ENCODE assay signal across 8 mouse cellular contexts in the genomic region with DNA sequence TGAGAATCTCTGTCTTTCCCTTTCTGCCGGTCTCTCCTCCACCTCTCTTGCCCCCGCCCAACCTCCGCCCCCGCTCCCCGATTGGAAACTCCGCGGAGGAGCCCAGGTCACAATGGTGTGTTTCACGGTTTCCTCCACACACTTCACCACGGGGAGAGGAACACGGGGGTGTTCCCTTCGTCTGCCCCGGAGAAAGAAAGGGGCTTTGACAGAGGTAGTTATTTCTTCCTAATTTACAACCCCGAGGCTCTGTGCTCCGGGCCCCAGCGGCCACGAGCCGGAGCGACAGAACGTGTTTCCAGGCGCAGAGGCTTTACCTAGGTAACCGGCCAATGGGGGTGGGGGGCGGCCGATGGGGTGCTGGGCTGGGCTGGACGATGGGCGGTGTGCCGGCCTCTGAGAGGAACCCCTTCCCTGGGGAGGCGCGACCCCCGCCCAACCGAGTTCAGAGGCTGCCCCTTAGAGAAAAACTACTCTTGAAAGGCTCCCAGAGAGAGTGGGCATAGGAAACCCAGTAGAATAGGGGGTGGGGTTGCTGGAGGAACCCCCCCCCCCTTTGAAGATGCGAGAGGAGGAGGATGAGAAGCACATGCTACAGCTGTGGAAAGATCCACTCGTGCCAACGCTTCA. TPM values are rescaled to one million over a fixed set of nuclear protein-coding genes. Genes with fewer than 3 reads are reported as not detected.
A peak's percentile ranks its signal among the peaks of the same experiment; 100 is the strongest.
DNase-seq lines count a peak whose midpoint lies in the region; ATAC-seq and TF ChIP-seq lines count a peak whose summit lies in the region.

No protein-coding gene starts in this region.

- WGBS in lung, adult 2 months = 1% methylated on average over 33 of the region's 33 CpGs
- under 1% methylated on average over 33 of the region's 33 CpGs for WGBS in forebrain, embryonic 10.5 days
- WGBS in intestine, embryonic 15.5 days = under 1% methylated on average over 33 of the region's 33 CpGs
- WGBS in midbrain, embryonic 13.5 days = 0% methylated on average over 33 of the region's 33 CpGs

- TF ChIP-seq CTCF in lung, adult 2 months (IDR thresholded peaks at IDR 0.05; ENCODE audit: insufficient read depth, low read length) = no peak

- DNase-seq in lung, adult 2 months = peak; percentile 20
- no peak for DNase-seq in lung, postnatal 36 days
- DNase-seq in adrenal gland, postnatal 10 days = peak; percentile 74
- peak; percentile 53 for DNase-seq in forebrain, embryonic 10.5 days (ENCODE audit: extremely low spot score, low spot score)
- DNase-seq in ovary, adult 18-20 months (ENCODE audit: low spot score) = no peak
- no peak for DNase-seq in layer of hippocampus, adult 9-11 months

- peak overlapping the region; percentile 99 for H3K4me2 ChIP-seq in intestine, embryonic 15.5 days (replicated peaks)
- H3K4me2 ChIP-seq in midbrain, embryonic 13.5 days (replicated peaks) = peak overlapping the region; percentile 94

- no peak overlapping the region for H3K9ac ChIP-seq in intestine, embryonic 15.5 days
- H3K9ac ChIP-seq in midbrain, embryonic 13.5 days (replicated peaks) = peak overlapping the region; percentile 83

- H3K9me3 ChIP-seq in forebrain, embryonic 10.5 days = no peaks in the 10 kb centered on the region
- H3K9me3 ChIP-seq in intestine, embryonic 15.5 days = no peaks in the 10 kb centered on the region
- H3K9me3 ChIP-seq in midbrain, embryonic 13.5 days = no peaks in the 10 kb centered on the region

- TF ChIP-seq POLR2A in lung, adult 2 months (IDR thresholded peaks at IDR 0.05; ENCODE audit: borderline replicate concordance, extremely low read depth, low read depth, low read length) = no peak

- no peaks in the 10 kb centered on the region for H3K36me3 ChIP-seq in forebrain, embryonic 10.5 days (replicated peaks)
- no peaks in the 10 kb centered on the region for H3K36me3 ChIP-seq in intestine, embryonic 15.5 days
- no peaks in the 10 kb centered on the region for H3K36me3 ChIP-seq in midbrain, embryonic 13.5 days

- H3K4me1 ChIP-seq in lung, adult 2 months (ENCODE audit: control insufficient read depth, insufficient read depth, low read length) = peaks cover 10% of the 10 kb centered on the region; the same call in 1 of the 2 replicates
- H3K4me1 ChIP-seq in forebrain, embryonic 10.5 days = peaks cover 71% of the 10 kb centered on the region
- peaks cover 43% of the 10 kb centered on the region for H3K4me1 ChIP-seq in intestine, embryonic 15.5 days (replicated peaks)
- H3K4me1 ChIP-seq in midbrain, embryonic 13.5 days (replicated peaks) = peaks cover 64% of the 10 kb centered on the region

- H3K27ac ChIP-seq in forebrain, embryonic 10.5 days = peak overlapping the region; percentile 86
- no peak overlapping the region for H3K27ac ChIP-seq in intestine, embryonic 15.5 days
- no peak overlapping the region for H3K27ac ChIP-seq in midbrain, embryonic 13.5 days

- peaks cover 71% of the 10 kb centered on the region for H3K27me3 ChIP-seq in forebrain, embryonic 10.5 days (ENCODE audit: poor library complexity, severe bottlenecking)
- H3K27me3 ChIP-seq in intestine, embryonic 15.5 days (replicated peaks) = peaks cover 68% of the 10 kb centered on the region
- peaks cover 52% of the 10 kb centered on the region for H3K27me3 ChIP-seq in midbrain, embryonic 13.5 days

- H3K4me3 ChIP-seq in lung, adult 2 months (replicated peaks; ENCODE audit: extremely low read depth, low read depth, low read length) = peak overlapping the region; percentile 0
- peak overlapping the region; percentile 78 for H3K4me3 ChIP-seq in forebrain, embryonic 10.5 days
- H3K4me3 ChIP-seq in intestine, embryonic 15.5 days (replicated peaks) = peak overlapping the region; percentile 72
- peak overlapping the region; percentile 71 for H3K4me3 ChIP-seq in midbrain, embryonic 13.5 days (replicated peaks)

- no peak for ATAC-seq in intestine, embryonic 15.5 days
- ATAC-seq in midbrain, embryonic 13.5 days = no peak

RNA-seq across cellular contexts. Expression of gene Nr4a3, which starts 2.3 kb away (rescaled TPM):
- 2.4 and 10.3 TPM in 2 replicates for polyA plus RNA-seq in lung, adult 2 months (2012; rRNA removed)
- total RNA-seq in adrenal gland, postnatal 10 days (2021) = 10 to 100 TPM; 28.0 to 54.2 TPM
- polyA plus RNA-seq in forebrain, embryonic 10.5 days (2016; fragmentation: Nextera tagmentation; extraction: Ambion mirVana) = 0.26 and 0.30 TPM in 2 replicates
- polyA plus RNA-seq in intestine, embryonic 15.5 days (2015; fragmentation: Nextera tagmentation; extraction: Ambion mirVana) = 0.19 and 0.23 TPM in 2 replicates
- 1.4 TPM in 2 replicates for polyA plus RNA-seq in midbrain, embryonic 13.5 days (2015; fragmentation: Nextera tagmentation; extraction: Ambion mirVana)

Comparison
In these comparisons a context has a peak if more than half of its experiments do, and no peak if none do; other contexts are left out.
1. DNase-seq: peak in lung, adult 2 months (single experiment), adrenal gland, postnatal 10 days (single experiment) and forebrain, embryonic 10.5 days (single experiment); none in lung, postnatal 36 days (single experiment), ovary, adult 18-20 months (single experiment) and layer of hippocampus, adult 9-11 months (single experiment).
2. H3K4me3 ChIP-seq: peak in every context shown above with its lines; median percentile 78 in forebrain, embryonic 10.5 days; 72 in intestine, embryonic 15.5 days; 71 in midbrain, embryonic 13.5 days; 0 in lung, adult 2 months.